Mouse (Mus musculus) kidney, postnatal 0 days (tissue): ENCODE data around the gene Tmprss6. TPM values are rescaled to one million over a fixed set of nuclear protein-coding genes. Genes with fewer than 3 reads are reported as not detected.

Experiments
- ATAC-seq: fragments of 200-750 bp; cut with Nextera tagmentation; replicated peaks from 2 replicates; pipeline ENCODE4 v1.8.0; 2017; ENCODE audit warnings: low read depth, moderate number of reproducible peaks, moderate TSS enrichment, moderate library complexity; ENCODE audit not compliant: low FRiP score
- DNase-seq: peaks from one replicate; pipeline ENCODE4 v3.0.0-alpha.2; 2016; ENCODE audit warnings: low spot score
- H3K27ac ChIP-seq: fragments of 300-500 bp; sonication (generic); 2 replicates; pipeline ENCODE4 v1.5.1; 2014; ENCODE audit warnings: mild to moderate bottlenecking
- H3K27me3 ChIP-seq: fragments of 300-500 bp; sonication (generic); 2 replicates; pipeline ENCODE4 v1.6.1; 2014; ENCODE audit warnings: low read length, mixed read lengths; ENCODE audit not compliant: insufficient read depth
- H3K36me3 ChIP-seq: fragments of 300-500 bp; sonication (generic); 2 replicates; pipeline ENCODE4 v1.6.1; 2014; ENCODE audit warnings: low read length, mixed read lengths; ENCODE audit not compliant: insufficient read depth
- H3K4me1 ChIP-seq: fragments of 300-500 bp; sonication (generic); replicated peaks from 2 replicates; pipeline ENCODE4 v1.6.1; 2014; ENCODE audit warnings: antibody characterized with exemption, low read length, mixed read lengths; ENCODE audit not compliant: insufficient read depth
- H3K4me2 ChIP-seq: fragments of 300-500 bp; sonication (generic); 2 replicates; pipeline ENCODE4 v1.6.1; 2014; ENCODE audit warnings: mild to moderate bottlenecking, low read length, moderate library complexity, mixed read lengths
- H3K4me3 ChIP-seq: fragments of 300-500 bp; sonication (generic); replicated peaks from 2 replicates; pipeline ENCODE4 v1.5.1; 2014; ENCODE audit warnings: low read depth, low read length
- H3K9ac ChIP-seq: fragments of 300-500 bp; sonication (generic); 2 replicates; pipeline ENCODE4 v1.6.1; 2014; ENCODE audit warnings: low read depth, low read length
- H3K9me3 ChIP-seq: fragments of 300-500 bp; sonication (generic); replicated peaks from 2 replicates; pipeline ENCODE4 v1.6.1; 2016; ENCODE audit warnings: low read length, inconsistent platforms, mixed read lengths
- CTCF ChIP-seq: IDR thresholded peaks from 2 replicates; pipeline ENCODE4 v1.5.1; 2016; ENCODE audit warnings: antibody characterized with exemption, low read depth, mild to moderate bottlenecking, moderate library complexity
- WGBS: fragments of 180-500 bp; shearing (Covaris S2); extraction: QIAGEN DNeasy Blood & Tissue Kit; methylation state at CpG from one replicate; pipeline ENCODE4 v1.1.7; 2014; 5-methylcytosine and 5-hydroxymethylcytosine counted together
- polyA plus RNA-seq: library from polyadenylated mRNA; unstranded; fragments of >200 nt; fragmentation: Nextera tagmentation; extraction: Ambion mirVana; gene quantifications from 2 replicates; pipeline ENCODE4 v1.2.1, GENCODE M21; 2015

Gene Tmprss6
- polyA plus RNA-seq, 1 experiment from 2014 or later: 0.24 TPM

GRCm38 (mm10) chr15:78409570-78410052, 58.8 kb downstream of the Tmprss6 start:
- Histone ChIP-seq H3K9me3 (no peaks in the 10 kb centered on the region), H3K27me3 (no peaks in the 10 kb centered on the region; the same call in 1 of the 2 replicates), H3K36me3 (no peaks in the 10 kb centered on the region), H3K4me2 (peak overlapping the region; percentile 40), H3K4me3 (peak overlapping the region; percentile 21), H3K4me1 (peaks cover 10% of the 10 kb centered on the region), H3K9ac (0 out of 2 replicates have a peak overlapping the region, but pooled peaks have one; percentile 0), H3K27ac (peak overlapping the region; percentile 21; the same call in 1 of the 2 replicates)
- ATAC-seq (peak; percentile 6; the same call in 1 of the 2 replicates), DNase-seq (no peak)
- no peak for TF ChIP-seq CTCF
- 25% methylated on average over 12 of the region's 12 CpGs for WGBS

- H3K4me1 ChIP-seq: peaks cover 26% of the 10 kb centered on the region
- WGBS: 0% methylated on average over 40 of the region's 40 CpGs
- H3K9me3 ChIP-seq: no peaks in the 10 kb centered on the region
These were observed 62.0 kb downstream of the Tmprss6 start, which contains the start of gene Mpst for GRCm38 (mm10) chr15:78406293-78406934. TSS of gene Mpst (plus strand) at chr15:78406416.

DNA sequence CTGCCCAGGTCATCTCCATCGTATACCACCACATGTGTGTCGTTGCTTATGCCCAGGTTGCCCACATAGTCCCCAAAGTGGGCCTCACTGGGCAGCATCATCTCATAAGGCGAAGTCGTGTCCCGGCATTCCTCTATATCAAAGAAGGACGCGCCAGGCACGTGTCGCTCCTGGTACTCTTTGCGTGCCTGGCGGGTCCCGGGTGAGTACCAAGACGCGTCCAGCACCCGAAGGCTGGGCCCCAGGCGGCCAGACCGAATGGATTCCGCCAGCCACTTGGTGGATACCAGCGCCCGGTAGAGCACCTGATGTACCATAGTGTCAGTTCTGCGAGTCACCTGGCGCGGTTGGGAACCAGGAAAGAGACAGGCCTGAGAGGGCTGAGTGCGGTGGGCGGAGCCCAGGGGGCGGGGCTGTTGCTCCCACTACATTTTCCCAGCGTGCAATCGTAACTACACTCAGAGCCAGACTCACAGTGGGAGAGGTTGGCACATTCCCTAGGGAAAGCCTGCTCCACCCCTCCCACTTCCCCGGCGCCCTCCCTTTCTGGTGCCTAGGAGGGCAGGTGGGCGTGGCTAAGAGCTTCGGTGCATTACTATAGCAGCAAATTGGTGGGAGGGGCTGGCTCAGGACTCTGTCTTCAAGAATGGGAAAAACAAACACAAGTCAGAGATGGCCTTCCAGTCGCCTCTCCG, 62.8 kb downstream of the Tmprss6 start, which contains the start of gene Tst:
Gene Tst (minus strand): TSS at position 391 of the 695 bp plus-strand sequence.
- Histone ChIP-seq H3K4me2 (peak within 1 kb of the TSS; percentile 89), H3K9me3 (no peaks in the 10 kb centered on the region), H3K4me3 (peak within 1 kb of the TSS; percentile 79), H3K36me3 (no peaks in the 10 kb centered on the region), H3K27me3 (no peaks in the 10 kb centered on the region), H3K9ac (peak within 1 kb of the TSS; percentile 66), H3K4me1 (peaks cover 26% of the 10 kb centered on the region), H3K27ac (peak within 1 kb of the TSS; percentile 97)
- DNase-seq (peak; percentile 95), ATAC-seq (peak; percentile 81)
- no peak for TF ChIP-seq CTCF
- 2% methylated on average over 34 of the region's 34 CpGs for WGBS

More at GRCm38 (mm10) chr15:78406293-78406934, 62.0 kb downstream of the Tmprss6 start, which contains the start of gene Mpst:
- Histone ChIP-seq H3K4me3 (peak within 1 kb of the TSS; percentile 79), H3K27me3 (no peaks in the 10 kb centered on the region), H3K36me3 (no peaks in the 10 kb centered on the region), H3K27ac (peak within 1 kb of the TSS; percentile 97), H3K9ac (peak within 1 kb of the TSS; percentile 66), H3K4me2 (peak within 1 kb of the TSS; percentile 89)
- DNase-seq (peak; percentile 96), ATAC-seq (peak; percentile 57)
- no peak for TF ChIP-seq CTCF

GRCm38 (mm10) chr15:78405098-78405497, 63.3 kb downstream of the Tmprss6 start:
- no peak for ATAC-seq

GRCm38 (mm10) chr15:78403896-78404295, 64.5 kb downstream of the Tmprss6 start:
- no peaks in the 10 kb centered on the region for H3K9me3 ChIP-seq
- no peak overlapping the region for H3K4me3 ChIP-seq
- TF ChIP-seq CTCF: no peak
- WGBS: 55% methylated on average over 1 of the region's 1 CpGs
- H3K36me3 ChIP-seq: no peaks in the 10 kb centered on the region
- DNase-seq (no peak), ATAC-seq (no peak)
- H3K27me3 ChIP-seq: no peaks in the 10 kb centered on the region
- H3K9ac ChIP-seq: no peak overlapping the region
- H3K27ac ChIP-seq: peak overlapping the region; percentile 97
- H3K4me2 ChIP-seq: peak overlapping the region; percentile 14; the same call in 1 of the 2 replicates
- H3K4me1 ChIP-seq: peaks cover 22% of the 10 kb centered on the region

More at GRCm38 (mm10) chr15:78405098-78405497, 63.3 kb downstream of the Tmprss6 start:
- Histone ChIP-seq H3K4me1 (peaks cover 26% of the 10 kb centered on the region), H3K9ac (peak overlapping the region; percentile 66), H3K36me3 (no peaks in the 10 kb centered on the region), H3K27ac (peak overlapping the region; percentile 97), H3K27me3 (no peaks in the 10 kb centered on the region), H3K9me3 (no peaks in the 10 kb centered on the region), H3K4me2 (peak overlapping the region; percentile 89), H3K4me3 (peak overlapping the region; percentile 79)
- no peak for DNase-seq
- 48% methylated on average over 11 of the region's 11 CpGs for WGBS
- TF ChIP-seq CTCF: no peak

- ATAC-seq: peak; percentile 67
- Histone ChIP-seq H3K4me2 (peak overlapping the region; percentile 14; the same call in 1 of the 2 replicates), H3K4me1 (peaks cover 22% of the 10 kb centered on the region), H3K27me3 (no peaks in the 10 kb centered on the region), H3K36me3 (no peaks in the 10 kb centered on the region), H3K4me3 (no peak overlapping the region), H3K9me3 (no peaks in the 10 kb centered on the region), H3K27ac (peak overlapping the region; percentile 97), H3K9ac (no peak overlapping the region)
- DNase-seq: peak; percentile 34
- WGBS: 23% methylated on average over 3 of the region's 3 CpGs
- no peak for TF ChIP-seq CTCF
These were observed 65.1 kb downstream of the Tmprss6 start for GRCm38 (mm10) chr15:78403301-78403741.
